Mouse (Mus musculus): ENCODE data around the gene Man2a2.

DNA sequence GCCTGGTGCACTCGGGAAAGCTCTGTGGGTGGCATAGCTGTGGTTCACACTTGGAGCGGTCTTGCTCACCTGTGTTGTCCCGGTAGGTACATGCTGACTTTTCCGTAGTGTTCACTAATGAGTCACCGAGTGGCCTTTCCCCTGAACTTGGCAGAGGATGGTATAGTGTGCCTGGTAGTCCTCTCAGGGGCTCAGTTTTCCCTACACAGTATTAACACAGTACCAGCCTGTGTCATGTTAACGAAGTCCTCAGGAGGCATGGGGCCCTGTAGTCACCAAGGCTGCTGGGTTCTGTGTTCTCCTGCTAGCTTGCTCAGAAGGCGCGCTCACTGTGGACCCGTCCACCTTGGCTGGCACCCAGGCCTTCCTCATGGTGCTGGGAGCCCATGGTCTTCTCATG lies 39.2 kb upstream of the Man2a2 start:
- TF ChIP-seq CTCF (IDR thresholded peaks at IDR 0.05; ENCODE audit: borderline replicate concordance, extremely low read depth, insufficient read depth, insufficient read length) (no peak), POLR2A (IDR thresholded peaks at IDR 0.05; ENCODE audit: borderline replicate concordance, extremely low read depth, insufficient read depth, insufficient read length, poor library complexity, severe bottlenecking) (no peak)

Measured in brain, embryonic 14.5 days (tissue).